Mouse (Mus musculus) stomach, embryonic 16.5 days (tissue): Measurements from ENCODE around the gene Tmem88. TPM values are rescaled to one million over a fixed set of nuclear protein-coding genes. Genes with fewer than 3 reads are reported as not detected.

Source experiments
- ATAC-seq: fragments of 200-750 bp; cut with Nextera tagmentation; 2 replicates; pipeline ENCODE4 v1.8.0; 2017; ENCODE audit warnings: moderate number of reproducible peaks, moderate TSS enrichment; ENCODE audit not compliant: insufficient read depth, low FRiP score
- H3K27ac ChIP-seq: fragments of 300-500 bp; sonication (generic); 2 replicates; pipeline ENCODE4 v1.5.1; 2014; ENCODE audit warnings: low read length
- H3K27me3 ChIP-seq: fragments of 300-500 bp; sonication (generic); 2 replicates; pipeline ENCODE4 v1.6.1; 2014; ENCODE audit warnings: low read length, control low read depth, mixed read lengths; ENCODE audit not compliant: control insufficient read depth, insufficient read depth
- H3K36me3 ChIP-seq: fragments of 300-500 bp; sonication (generic); 2 replicates; pipeline ENCODE4 v1.6.1; 2014; ENCODE audit warnings: low read length; ENCODE audit not compliant: control insufficient read depth, insufficient read depth
- H3K4me1 ChIP-seq: fragments of 300-500 bp; sonication (generic); 2 replicates; pipeline ENCODE4 v1.6.1; 2014; ENCODE audit warnings: low read length, control low read depth, mixed read lengths; ENCODE audit not compliant: control insufficient read depth, insufficient read depth
- H3K4me2 ChIP-seq: fragments of 300-500 bp; sonication (generic); 2 replicates; pipeline ENCODE4 v1.6.1; 2014; ENCODE audit warnings: low read depth, low read length, mixed read lengths
- H3K4me3 ChIP-seq: fragments of 300-500 bp; sonication (generic); replicated peaks from 2 replicates; pipeline ENCODE4 v1.5.1; 2014; ENCODE audit warnings: mild to moderate bottlenecking, low read length
- H3K9ac ChIP-seq: fragments of 300-500 bp; sonication (generic); 2 replicates; pipeline ENCODE4 v1.6.1; 2014; ENCODE audit warnings: low read length
- H3K9me3 ChIP-seq: fragments of 300-500 bp; sonication (generic); replicated peaks from 2 replicates; pipeline ENCODE4 v1.6.1; 2016; ENCODE audit warnings: low read length, control low read depth; ENCODE audit not compliant: control insufficient read depth
- WGBS: fragments of 180-500 bp; shearing (Covaris S2); extraction: QIAGEN DNeasy Blood & Tissue Kit; methylation state at CpG from one replicate; pipeline ENCODE4 v1.1.7; 2014; 5-methylcytosine and 5-hydroxymethylcytosine counted together
- polyA plus RNA-seq: library from polyadenylated mRNA; unstranded; fragments of >200 nt; fragmentation: Nextera tagmentation; extraction: Ambion mirVana; gene quantifications from 2 replicates; pipeline ENCODE4 v1.2.1, GENCODE M21; 2015

Gene Tmem88
- polyA plus RNA-seq, 1 experiment from 2014 or later, result 28.7 TPM

DNA sequence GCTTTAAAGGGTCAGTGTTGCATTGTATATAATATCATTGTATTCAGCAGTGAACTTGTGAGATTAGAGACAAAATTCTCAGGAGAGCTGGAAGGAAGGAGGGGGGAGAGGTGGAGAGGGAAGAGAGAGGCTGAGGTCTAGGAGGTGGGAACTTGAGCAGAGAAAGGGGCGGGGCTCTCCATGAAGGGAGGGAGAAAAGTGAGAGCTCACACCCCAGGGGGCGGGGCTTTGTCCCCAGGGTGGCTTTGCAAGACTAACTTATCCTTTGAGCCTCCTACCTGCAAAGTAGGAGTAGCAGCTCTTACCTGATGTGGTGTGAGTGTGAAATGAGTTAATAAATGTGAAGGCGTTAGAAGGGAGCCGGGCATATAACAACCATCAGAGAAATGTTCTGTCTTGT lies 30.7 kb upstream of the Tmem88 start:
- no peak overlapping the region for H3K4me3 ChIP-seq
- H3K36me3 ChIP-seq, result no peaks in the 10 kb centered on the region
- no peak overlapping the region for H3K4me2 ChIP-seq
- H3K27ac ChIP-seq, result peak overlapping the region; percentile 36
- H3K4me1 ChIP-seq, result peaks cover 17% of the 10 kb centered on the region
- 4% methylated on average over 4 of the region's 4 CpGs for WGBS
- ATAC-seq, result peak; percentile 76; the same call in 1 of the 2 replicates
- no peak overlapping the region for H3K9ac ChIP-seq
- no peaks in the 10 kb centered on the region for H3K27me3 ChIP-seq
- H3K9me3 ChIP-seq, result no peaks in the 10 kb centered on the region

DNA sequence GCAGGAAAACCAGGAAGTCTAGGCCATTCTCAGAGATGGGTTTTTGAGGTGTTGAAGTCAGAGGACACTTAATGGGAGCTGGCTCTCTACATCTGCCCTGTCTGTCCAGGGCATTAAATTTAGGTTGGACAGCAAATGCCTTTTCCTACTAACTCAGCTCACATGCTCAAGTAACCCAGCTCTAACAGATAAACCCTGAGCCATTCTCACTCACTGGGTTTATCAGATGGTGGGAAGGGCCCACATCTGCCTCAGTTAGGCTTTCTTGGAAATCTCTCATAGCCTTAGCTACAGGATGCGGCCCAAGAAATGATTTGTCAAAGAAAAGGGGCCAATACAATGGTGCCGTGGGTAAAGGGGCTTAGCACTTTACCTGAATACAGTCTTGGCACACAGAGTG lies 28.2 kb upstream of the Tmem88 start:
- no peak overlapping the region for H3K27ac ChIP-seq
- peaks cover 15% of the 10 kb centered on the region for H3K4me1 ChIP-seq
- H3K36me3 ChIP-seq, result no peaks in the 10 kb centered on the region
- no peak overlapping the region for H3K9ac ChIP-seq
- no peak for ATAC-seq
- H3K4me2 ChIP-seq, result no peak overlapping the region
- peaks cover 4% of the 10 kb centered on the region for H3K27me3 ChIP-seq
- no peaks in the 10 kb centered on the region for H3K9me3 ChIP-seq
- 80% methylated on average over 2 of the region's 2 CpGs for WGBS
- no peak overlapping the region for H3K4me3 ChIP-seq

GRCm38 (mm10) chr11:69423885-69424284 lies 25.9 kb upstream of the Tmem88 start:
- 59% methylated on average over 6 of the region's 6 CpGs for WGBS
- peaks cover 26% of the 10 kb centered on the region for H3K4me1 ChIP-seq
- no peak overlapping the region for H3K9ac ChIP-seq
- no peak overlapping the region for H3K4me3 ChIP-seq
- H3K27me3 ChIP-seq, result peaks cover 6% of the 10 kb centered on the region
- no peaks in the 10 kb centered on the region for H3K36me3 ChIP-seq
- ATAC-seq, result no peak
- no peak overlapping the region for H3K27ac ChIP-seq
- no peaks in the 10 kb centered on the region for H3K9me3 ChIP-seq
- H3K4me2 ChIP-seq, result no peak overlapping the region

- 85% methylated on average over 10 of the region's 10 CpGs for WGBS
- H3K9me3 ChIP-seq, result no peaks in the 10 kb centered on the region
- peaks cover 18% of the 10 kb centered on the region for H3K4me1 ChIP-seq
- ATAC-seq, result no peak
- H3K4me3 ChIP-seq, result no peak overlapping the region
- no peak overlapping the region for H3K27ac ChIP-seq
- no peak overlapping the region for H3K9ac ChIP-seq
- H3K27me3 ChIP-seq, result peaks cover 6% of the 10 kb centered on the region
- no peaks in the 10 kb centered on the region for H3K36me3 ChIP-seq
- H3K4me2 ChIP-seq, result no peak overlapping the region
Measured at GRCm38 (mm10) chr11:69422842-69423241, 24.8 kb upstream of the Tmem88 start.

DNA sequence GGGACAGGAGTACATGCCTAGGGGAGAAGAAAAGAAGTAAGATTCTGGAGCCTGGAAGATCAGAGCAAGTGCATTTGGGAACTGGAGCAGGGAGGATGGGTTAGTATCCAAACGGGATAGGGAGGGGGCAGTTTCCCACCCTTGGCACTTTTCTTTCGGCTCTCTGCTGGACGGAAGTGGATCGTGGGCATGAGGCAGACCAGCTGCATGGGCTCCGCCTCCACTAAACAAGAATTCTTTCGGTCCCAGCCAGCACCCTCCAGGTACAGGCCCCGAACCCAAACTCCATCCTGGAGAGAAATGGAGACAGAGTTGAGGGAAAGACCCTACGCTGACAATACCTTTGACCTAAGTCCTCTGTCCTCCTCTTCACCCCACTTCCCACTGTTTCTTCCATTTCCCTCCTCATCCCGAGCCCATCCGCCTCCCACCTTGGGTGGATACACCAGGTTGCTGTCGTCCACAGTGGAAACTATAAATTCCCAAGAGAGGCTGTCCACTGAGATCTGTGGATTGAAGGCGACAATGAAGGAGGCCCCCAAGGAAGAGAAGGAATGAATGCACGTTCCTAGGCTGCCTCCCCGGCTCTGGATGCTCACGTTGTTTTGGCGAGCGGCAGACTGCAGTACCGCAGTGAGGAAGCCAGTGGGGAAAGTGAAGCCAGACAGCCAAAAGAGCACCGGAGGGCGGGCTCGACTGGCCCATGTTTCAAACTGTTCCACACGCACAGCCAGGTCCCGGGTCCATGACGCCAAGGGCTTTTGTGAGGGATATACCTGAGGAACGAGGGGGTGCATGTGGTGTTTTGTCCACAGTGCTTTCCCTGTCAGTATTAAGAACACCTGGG lies 23.3 kb upstream of the Tmem88 start:
- 27% methylated on average over 25 of the region's 25 CpGs for WGBS
- no peak overlapping the region for H3K4me2 ChIP-seq
- H3K4me3 ChIP-seq, result no peak overlapping the region
- H3K9me3 ChIP-seq, result no peaks in the 10 kb centered on the region
- peak overlapping the region; percentile 25 for H3K9ac ChIP-seq
- no peaks in the 10 kb centered on the region for H3K36me3 ChIP-seq
- H3K27me3 ChIP-seq, result peaks cover 6% of the 10 kb centered on the region
- no peak for ATAC-seq
- H3K4me1 ChIP-seq, result peaks cover 18% of the 10 kb centered on the region
- no peak overlapping the region for H3K27ac ChIP-seq

DNA sequence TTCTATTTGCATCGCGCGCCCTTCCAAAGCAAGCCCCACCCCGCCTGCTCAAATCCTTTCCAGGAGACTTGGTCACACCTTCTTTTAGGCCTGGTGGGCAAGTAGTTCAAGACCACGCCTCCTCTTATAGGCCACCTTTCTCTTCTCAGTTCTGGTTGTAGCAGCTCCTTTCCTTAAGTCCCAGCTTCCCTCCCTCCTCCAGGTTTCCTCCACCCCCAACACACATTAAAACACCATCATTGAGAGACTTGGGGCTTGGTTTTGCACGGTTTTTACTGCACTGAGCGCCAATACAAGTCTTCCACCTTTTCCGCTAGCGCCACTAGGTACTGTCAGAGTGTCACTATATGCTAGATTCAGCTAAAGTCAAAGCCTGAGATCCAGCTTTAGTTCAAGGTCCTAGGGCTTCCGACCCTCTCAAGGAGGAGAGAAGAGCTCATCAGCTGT lies 22.5 kb upstream of the Tmem88 start:
- no peak for ATAC-seq
- Histone ChIP-seq H3K27me3 (peaks cover 6% of the 10 kb centered on the region), H3K27ac (no peak overlapping the region), H3K4me2 (peak overlapping the region; percentile 98), H3K9me3 (no peaks in the 10 kb centered on the region), H3K4me3 (peak overlapping the region; percentile 67), H3K9ac (peak overlapping the region; percentile 27), H3K36me3 (no peaks in the 10 kb centered on the region), H3K4me1 (peaks cover 18% of the 10 kb centered on the region)
- 17% methylated on average over 10 of the region's 10 CpGs for WGBS

GRCm38 (mm10) chr11:69419813-69420553 lies 21.9 kb upstream of the Tmem88 start:
- Histone ChIP-seq H3K4me2 (peak overlapping the region; percentile 98), H3K36me3 (no peaks in the 10 kb centered on the region), H3K27ac (peak overlapping the region; percentile 99), H3K9ac (peak overlapping the region; percentile 72), H3K4me1 (peaks cover 21% of the 10 kb centered on the region), H3K4me3 (peak overlapping the region; percentile 67), H3K27me3 (peaks cover 6% of the 10 kb centered on the region), H3K9me3 (no peaks in the 10 kb centered on the region)
- WGBS, result under 1% methylated on average over 31 of the region's 31 CpGs
- ATAC-seq, result no peak

- Histone ChIP-seq H3K4me1 (peaks cover 26% of the 10 kb centered on the region), H3K27ac (peak overlapping the region; percentile 99), H3K4me3 (peak overlapping the region; percentile 67), H3K9me3 (no peaks in the 10 kb centered on the region), H3K4me2 (peak overlapping the region; percentile 98), H3K36me3 (no peaks in the 10 kb centered on the region), H3K27me3 (peaks cover 6% of the 10 kb centered on the region), H3K9ac (peak overlapping the region; percentile 72)
- WGBS, result under 1% methylated on average over 19 of the region's 19 CpGs
- ATAC-seq, result no peak
Measured at GRCm38 (mm10) chr11:69419443-69419812, 21.4 kb upstream of the Tmem88 start.
